Mouse (Mus musculus) layer of hippocampus, adult 2 months (tissue): ENCODE results near the gene Olfr592. TPM values are rescaled to one million over a fixed set of nuclear protein-coding genes. Genes with fewer than 3 reads are reported as not detected.
"Not testable (repeated sequence)": the region's sequence is repeated elsewhere in the genome, so short reads cannot be mapped to it uniquely, and the experiment has no call there.

Source experiments
- DNase-seq, 2 experiments: peaks; one replicate each; pipeline ENCODE4 v3.0.0; 2022; ENCODE audit warnings: low spot score in 2 of 2
- H3K27ac ChIP-seq: fragments of 200-600 bp; 2 replicates; pipeline ENCODE4 v1.8.1; 2022
- H3K4me3 ChIP-seq: fragments of 200-600 bp; 2 replicates; pipeline ENCODE4 v1.8.1; 2022; ENCODE audit warnings: mild to moderate bottlenecking
- CTCF ChIP-seq: fragments of 200-600 bp; conservative IDR thresholded peaks from 2 replicates; pipeline ENCODE4 v1.8.1; 2022; ENCODE audit warnings: antibody characterized with exemption, mild to moderate bottlenecking, moderate library complexity
- long read RNA-seq, 2 experiments: library from polyadenylated mRNA; stranded (forward); transcript quantifications; one replicate each; pipeline ENCODE4 v2.0.0; 2021; ENCODE audit warnings: borderline mapping rate in 2 of 2
- total RNA-seq, 2 experiments: library from RNA; stranded (reverse); gene quantifications; 2 replicates each; pipeline ENCODE4 v1.2.3; 2021

Olfr592 gene
- not detected for total RNA-seq
- long read RNA-seq, experiment 1 = 0 reads
- long read RNA-seq, experiment 2 = 0 reads

GRCm38 (mm10) chr7:103184503-103184902, at the start of gene Olfr592:
Gene Olfr592, plus strand, starts transcription at chr7:103184803.
- not testable (repeated sequence) for H3K4me3 ChIP-seq, DNase-seq, H3K27ac ChIP-seq

- H3K27ac ChIP-seq = no peak within 1 kb of the TSS
- H3K4me3 ChIP-seq = no peak within 1 kb of the TSS
- TF ChIP-seq CTCF = no peak
- DNase-seq = no peak
Observed at GRCm38 (mm10) chr7:103140579-103140978, 44.0 kb upstream of the Olfr592 start, which contains the start of gene Olfr588-ps1. Gene Olfr588-ps1, plus strand, starts transcription at chr7:103140879.

- no peak for TF ChIP-seq CTCF
Observed at GRCm38 (mm10) chr7:103156256-103156655, 28.3 kb upstream of the Olfr592 start, which contains the start of gene Olfr589. Gene Olfr589, minus strand, starts transcription at chr7:103156356.

GRCm38 (mm10) chr7:103169697-103170096, 14.9 kb upstream of the Olfr592 start:
- TF ChIP-seq CTCF = no peak
- Histone ChIP-seq H3K4me3 (no peak overlapping the region), H3K27ac (no peak overlapping the region)
- no peak for DNase-seq

More at GRCm38 (mm10) chr7:103156256-103156655, 28.3 kb upstream of the Olfr592 start, which contains the start of gene Olfr589:
- H3K27ac ChIP-seq = no peak within 1 kb of the TSS
- DNase-seq = no peak
- H3K4me3 ChIP-seq = no peak within 1 kb of the TSS

GRCm38 (mm10) chr7:103178240-103178639, 6.4 kb upstream of the Olfr592 start, which contains the start of gene Olfr591:
Gene Olfr591, minus strand, starts transcription at chr7:103178340.
- H3K27ac ChIP-seq = no peak within 1 kb of the TSS
- H3K4me3 ChIP-seq = no peak within 1 kb of the TSS
- DNase-seq = no peak
- no peak for TF ChIP-seq CTCF

- DNase-seq = no peak
- no peak for TF ChIP-seq CTCF
- Histone ChIP-seq H3K27ac (no peak within 1 kb of the TSS), H3K4me3 (no peak within 1 kb of the TSS)
Observed at GRCm38 (mm10) chr7:103211562-103211961, 27.0 kb downstream of the Olfr592 start, which contains the start of gene Olfr593. Gene Olfr593, plus strand, starts transcription at chr7:103211862.

- not testable (repeated sequence) for H3K4me3 ChIP-seq, DNase-seq, H3K27ac ChIP-seq
Observed at GRCm38 (mm10) chr7:103212050-103212449, 27.4 kb downstream of the Olfr592 start.

GRCm38 (mm10) chr7:103216696-103217095, 32.1 kb downstream of the Olfr592 start, which contains the start of gene Olfr594:
Gene Olfr594, plus strand, starts transcription at chr7:103216996.
- no peak for TF ChIP-seq CTCF

More at GRCm38 (mm10) chr7:103216696-103217095, 32.1 kb downstream of the Olfr592 start, which contains the start of gene Olfr594:
- Histone ChIP-seq H3K27ac (no peak within 1 kb of the TSS), H3K4me3 (no peak within 1 kb of the TSS)
- no peak for DNase-seq

Other genes starting within 250 kb of the Olfr592 start
- gene Olfr573-ps1, start 242.2 kb upstream of the Olfr592 start, total RNA-seq = not detected
- not detected for gene Olfr574, start 236.3 kb upstream of the Olfr592 start, total RNA-seq
- gene Olfr575, start 226.0 kb upstream of the Olfr592 start, total RNA-seq = not detected
- not detected for gene Olfr576, start 222.1 kb upstream of the Olfr592 start, total RNA-seq
- not detected for gene Olfr577, start 208.9 kb upstream of the Olfr592 start, total RNA-seq
- gene Olfr578, start 195.5 kb upstream of the Olfr592 start, total RNA-seq = not detected
- gene Olfr582, start 146.8 kb upstream of the Olfr592 start, total RNA-seq = not detected
- not detected for gene Olfr583, start 133.5 kb upstream of the Olfr592 start, total RNA-seq
- gene Olfr584, start 102.9 kb upstream of the Olfr592 start, total RNA-seq = not detected
- gene Olfr585, start 87.1 kb upstream of the Olfr592 start, total RNA-seq = not detected
- not detected for gene Olfr586, start 59.2 kb upstream of the Olfr592 start, total RNA-seq
- not detected for gene Olfr588-ps1, start 43.9 kb upstream of the Olfr592 start, total RNA-seq
- not detected for gene Olfr589, start 28.4 kb upstream of the Olfr592 start, total RNA-seq
- not detected for gene Olfr591, start 6.5 kb upstream of the Olfr592 start, total RNA-seq
- not detected for gene Olfr593, start 27.1 kb downstream of the Olfr592 start, total RNA-seq
- gene Olfr594, start 32.2 kb downstream of the Olfr592 start, total RNA-seq = not detected
- gene Usp17ld, start 67.7 kb downstream of the Olfr592 start, total RNA-seq = not detected
- not detected for gene Olfr596, start 120.8 kb downstream of the Olfr592 start, total RNA-seq
- not detected for gene Olfr597, start 131.5 kb downstream of the Olfr592 start, total RNA-seq
- gene Olfr598, start 138.8 kb downstream of the Olfr592 start, total RNA-seq = not detected
- not detected for gene Olfr599, start 151.1 kb downstream of the Olfr592 start, total RNA-seq
- not detected for gene Olfr600, start 164.9 kb downstream of the Olfr592 start, total RNA-seq
- gene Olfr601, start 177.9 kb downstream of the Olfr592 start, total RNA-seq = not detected
- gene Olfr603, start 201.4 kb downstream of the Olfr592 start, total RNA-seq = not detected
- gene Usp17lc, start 230.3 kb downstream of the Olfr592 start, total RNA-seq = not detected